Mouse (Mus musculus) heart, embryonic 16.5 days (tissue): ENCODE measurements at regions not wholly inside any gene's neighbourhood (a gene's known extent, or its start where the extent isn't known, plus 50 kb on each side); places are given as distances from the start of the nearest gene placed in this dataset.
A peak's percentile ranks its signal among the peaks of the same experiment; 100 is the strongest.

Experiments used
- ATAC-seq: fragments of 200-750 bp; cut with Nextera tagmentation; replicated peaks from 2 replicates; pipeline ENCODE4 v1.8.0; 2017; ENCODE audit warnings: moderate number of reproducible peaks; ENCODE audit not compliant: insufficient read depth, low FRiP score; ENCODE audit errors: extremely low read depth
- H3K27ac ChIP-seq: fragments of 300-500 bp; sonication (generic); 2 replicates; pipeline ENCODE4 v1.5.1; 2014; ENCODE audit warnings: mild to moderate bottlenecking, low read length, control low read depth, moderate library complexity
- H3K27me3 ChIP-seq: fragments of 300-500 bp; sonication (generic); 2 replicates; pipeline ENCODE4 v1.6.1; 2014; ENCODE audit warnings: low read length, mixed read lengths; ENCODE audit not compliant: control insufficient read depth, insufficient read depth
- H3K36me3 ChIP-seq: fragments of 300-500 bp; sonication (generic); 2 replicates; pipeline ENCODE4 v1.6.1; 2014; ENCODE audit not compliant: control insufficient read depth, insufficient read depth
- H3K4me1 ChIP-seq: fragments of 300-500 bp; sonication (generic); 2 replicates; pipeline ENCODE4 v1.6.1; 2014; ENCODE audit warnings: low read length, mixed read lengths; ENCODE audit not compliant: control insufficient read depth, insufficient read depth
- H3K4me2 ChIP-seq: fragments of 300-500 bp; sonication (generic); 2 replicates; pipeline ENCODE4 v1.6.1; 2014; ENCODE audit warnings: low read depth, mild to moderate bottlenecking, control low read depth, low read length
- H3K4me3 ChIP-seq: fragments of 300-500 bp; sonication (generic); 2 replicates; pipeline ENCODE4 v1.5.1; 2014; ENCODE audit warnings: mild to moderate bottlenecking, control low read depth, low read length
- H3K9ac ChIP-seq: fragments of 300-500 bp; sonication (generic); 2 replicates; pipeline ENCODE4 v1.6.1; 2014; ENCODE audit warnings: low read length, control low read depth
- H3K9me3 ChIP-seq: fragments of 300-500 bp; sonication (generic); replicated peaks from 2 replicates; pipeline ENCODE4 v1.6.1; 2016; ENCODE audit warnings: low read length; ENCODE audit not compliant: control insufficient read depth
- WGBS: fragments of 180-500 bp; shearing (Covaris S2); extraction: QIAGEN DNeasy Blood & Tissue Kit; methylation state at CpG from one replicate; pipeline ENCODE4 v1.1.7; 2014; 5-methylcytosine and 5-hydroxymethylcytosine counted together

DNA sequence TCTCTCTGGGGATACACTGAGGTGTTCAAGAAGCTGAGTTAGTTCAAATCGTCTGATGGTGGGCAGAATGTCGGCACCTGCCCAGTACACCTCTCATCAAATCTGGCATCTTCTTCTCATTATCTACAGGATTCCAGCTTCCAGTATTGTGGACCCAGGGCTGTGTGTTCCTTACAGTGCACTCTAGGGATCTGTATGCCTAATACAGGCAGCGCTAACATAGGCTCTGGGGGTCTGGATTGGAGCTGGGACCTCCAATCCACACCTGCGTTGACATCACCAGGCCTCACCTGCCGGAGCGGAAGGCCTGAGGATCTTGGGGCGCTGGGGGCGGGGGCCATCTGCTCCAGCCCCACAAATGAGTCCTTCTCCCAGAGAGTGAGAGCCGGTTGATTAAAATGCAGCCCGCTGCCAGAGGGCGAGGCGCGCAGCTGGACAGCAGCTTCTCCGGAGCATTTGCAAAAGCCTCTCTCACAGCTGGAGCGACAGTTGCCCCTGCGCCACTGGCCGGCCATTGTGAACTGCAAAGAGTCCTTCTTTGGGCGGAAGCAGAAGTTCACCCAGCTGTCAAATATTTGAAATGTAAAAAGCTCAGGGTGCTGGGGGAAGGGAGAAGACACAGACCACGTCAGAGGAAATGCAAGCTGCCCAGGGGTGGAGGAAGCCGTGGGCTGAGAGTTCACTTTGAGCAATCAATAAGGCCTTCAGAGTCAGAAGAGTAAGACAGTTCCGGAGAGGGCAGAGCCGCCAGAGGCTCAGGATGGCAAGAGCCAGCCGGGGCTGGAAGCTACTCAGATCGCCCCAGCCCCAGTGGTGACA is 347.0 kb downstream of the Rnf144a start:
- Histone ChIP-seq H3K9me3 (no peaks in the 10 kb centered on the region), H3K4me2 (peak overlapping the region; percentile 64), H3K4me1 (peaks cover 7% of the 10 kb centered on the region; the same call in 1 of the 2 replicates), H3K9ac (no peak overlapping the region), H3K27me3 (peaks cover 3% of the 10 kb centered on the region; the same call in 1 of the 2 replicates), H3K36me3 (no peaks in the 10 kb centered on the region), H3K4me3 (peak overlapping the region; percentile 25), H3K27ac (no peak overlapping the region)
- 9% methylated on average over 24 of the region's 24 CpGs for WGBS
- ATAC-seq, result no peak; the same call in 1 of the 2 replicates

DNA sequence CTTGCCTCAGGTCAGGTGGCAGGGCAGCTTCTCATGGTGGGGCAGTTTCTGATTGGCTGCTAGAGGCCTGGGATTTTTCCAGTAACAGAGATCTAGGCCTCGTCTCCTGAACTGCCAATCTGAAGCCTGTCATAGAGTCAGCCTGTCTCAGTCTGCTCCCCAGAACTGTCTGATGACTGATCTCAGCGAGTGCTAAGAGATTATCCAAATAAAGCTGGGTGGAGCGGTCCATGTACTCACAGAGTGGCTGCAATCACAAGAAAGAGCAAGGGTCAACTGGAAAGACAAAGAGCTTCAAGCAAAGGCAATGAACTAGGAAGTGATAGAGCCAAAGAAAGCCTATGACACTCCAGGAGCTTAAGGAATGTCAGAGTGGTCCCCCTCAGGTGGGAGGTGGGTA is 354.7 kb downstream of the Rnf144a start:
- Histone ChIP-seq H3K9me3 (no peaks in the 10 kb centered on the region), H3K36me3 (no peaks in the 10 kb centered on the region), H3K9ac (no peak overlapping the region), H3K4me2 (no peak overlapping the region), H3K4me3 (no peak overlapping the region), H3K27ac (no peak overlapping the region), H3K27me3 (no peaks in the 10 kb centered on the region), H3K4me1 (no peaks in the 10 kb centered on the region)
- 32% methylated on average over 3 of the region's 3 CpGs for WGBS
- no peak for ATAC-seq

DNA sequence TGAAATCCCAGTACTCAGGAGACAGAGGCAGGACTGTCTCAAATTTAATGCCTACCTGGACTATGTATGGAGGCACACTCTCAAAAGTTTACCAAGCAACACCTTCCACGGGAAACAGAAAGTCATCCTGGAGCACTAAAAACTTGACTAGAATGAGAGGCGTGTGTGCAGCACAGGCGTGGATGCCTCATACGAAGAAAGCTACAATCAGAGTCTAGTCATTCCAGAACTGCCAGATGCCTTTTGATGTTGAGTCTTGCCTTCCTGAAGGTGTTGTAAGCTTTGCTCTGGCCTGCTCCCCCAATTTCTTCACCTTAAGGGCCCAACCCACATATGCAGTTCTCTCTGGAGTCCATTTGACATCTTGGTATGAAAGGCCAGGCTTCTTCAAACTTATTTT is 356.0 kb downstream of the Rnf144a start:
- Histone ChIP-seq H3K27ac (no peak overlapping the region), H3K4me1 (no peaks in the 10 kb centered on the region), H3K4me2 (no peak overlapping the region), H3K27me3 (no peaks in the 10 kb centered on the region), H3K9ac (no peak overlapping the region), H3K36me3 (no peaks in the 10 kb centered on the region), H3K4me3 (no peak overlapping the region), H3K9me3 (no peaks in the 10 kb centered on the region)
- ATAC-seq, result no peak
- WGBS, result 88% methylated on average over 4 of the region's 4 CpGs

DNA sequence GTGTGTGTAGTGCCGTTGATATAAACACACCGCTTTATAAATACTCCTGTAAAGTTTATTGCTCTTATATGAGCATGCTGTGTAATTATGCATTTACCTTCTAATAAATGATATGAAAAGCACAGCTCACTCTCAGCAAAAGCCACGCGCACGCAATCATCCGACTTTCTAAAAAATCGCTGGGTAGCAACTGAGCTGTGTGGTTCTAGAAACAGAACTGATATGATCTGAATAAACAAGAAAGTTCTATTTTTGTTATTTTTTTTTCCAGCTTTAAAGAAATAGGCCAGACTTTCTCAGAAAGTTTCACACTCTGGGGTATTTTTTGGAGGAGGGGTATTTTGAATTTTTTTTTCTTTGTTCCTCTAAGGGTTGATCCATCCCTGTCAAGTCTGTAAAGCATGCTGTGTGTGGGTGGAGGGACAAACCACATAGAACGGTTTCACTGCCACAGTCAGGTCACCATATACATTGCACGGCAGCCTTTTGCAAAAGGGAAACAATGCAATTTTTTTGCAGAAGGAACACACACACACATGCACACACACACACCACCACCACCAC is 357.5 kb downstream of the Rnf144a start:
- 80% methylated on average over 9 of the region's 9 CpGs for WGBS
- H3K4me3 ChIP-seq, result no peak overlapping the region
- H3K27ac ChIP-seq, result no peak overlapping the region
- ATAC-seq, result no peak
- H3K9ac ChIP-seq, result no peak overlapping the region
- H3K4me2 ChIP-seq, result no peak overlapping the region
- no peaks in the 10 kb centered on the region for H3K27me3 ChIP-seq
- H3K36me3 ChIP-seq, result no peaks in the 10 kb centered on the region
- H3K9me3 ChIP-seq, result no peaks in the 10 kb centered on the region
- no peaks in the 10 kb centered on the region for H3K4me1 ChIP-seq

DNA sequence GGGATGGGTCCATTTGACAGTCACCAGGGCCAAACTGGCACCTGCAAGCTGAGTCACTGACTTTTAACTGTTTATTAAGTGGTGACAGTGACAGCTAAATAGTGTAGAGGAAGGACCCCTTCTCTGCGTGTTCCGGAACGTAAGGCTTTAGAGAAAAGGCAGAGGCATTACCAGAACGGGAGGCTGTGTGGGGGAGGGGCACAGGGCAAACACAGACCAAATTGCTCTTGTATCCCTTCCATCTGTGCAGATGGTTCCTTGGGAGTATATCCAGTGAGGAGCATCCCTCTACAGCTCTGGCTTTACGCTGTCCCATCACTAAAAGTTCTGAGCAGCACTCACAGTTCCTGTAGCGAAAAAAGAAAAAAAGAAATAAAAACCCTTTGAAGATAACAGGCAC is 368.1 kb downstream of the Rnf144a start:
- Histone ChIP-seq H3K4me2 (no peak overlapping the region), H3K27me3 (no peaks in the 10 kb centered on the region), H3K4me1 (no peaks in the 10 kb centered on the region), H3K9me3 (no peaks in the 10 kb centered on the region), H3K36me3 (no peaks in the 10 kb centered on the region), H3K4me3 (no peak overlapping the region), H3K9ac (no peak overlapping the region), H3K27ac (no peak overlapping the region)
- 81% methylated on average over 6 of the region's 6 CpGs for WGBS
- ATAC-seq, result no peak

- no peaks in the 10 kb centered on the region for H3K4me1 ChIP-seq
- H3K4me2 ChIP-seq, result no peak overlapping the region
- H3K4me3 ChIP-seq, result no peak overlapping the region
- no peaks in the 10 kb centered on the region for H3K9me3 ChIP-seq
- H3K36me3 ChIP-seq, result no peaks in the 10 kb centered on the region
- no peaks in the 10 kb centered on the region for H3K27me3 ChIP-seq
- 90% methylated on average over 1 of the region's 1 CpGs for WGBS
- no peak overlapping the region for H3K27ac ChIP-seq
- no peak for ATAC-seq
- H3K9ac ChIP-seq, result no peak overlapping the region
Measured at GRCm38 (mm10) chr12:26045321-26045720, 369.7 kb downstream of the Rnf144a start.

DNA sequence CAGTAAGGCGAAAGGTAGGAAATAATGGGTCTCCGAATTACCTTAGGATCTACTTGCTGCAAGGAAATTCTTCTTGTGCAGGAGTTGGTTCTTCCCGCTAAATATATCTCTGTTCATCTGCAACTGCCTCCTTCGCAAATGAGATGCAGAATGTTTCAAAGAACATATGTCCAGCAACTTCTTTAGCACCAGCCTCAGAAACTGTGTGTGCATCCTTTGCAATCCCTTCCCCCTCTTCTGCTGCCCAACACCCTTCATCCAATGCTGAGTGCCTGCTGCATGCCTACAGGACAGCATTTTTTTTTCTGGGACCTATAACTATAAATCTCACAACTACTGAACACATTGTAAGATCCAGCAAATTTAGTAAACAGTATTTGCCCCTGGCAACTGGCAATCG is 402.1 kb downstream of the Rnf144a start:
- Histone ChIP-seq H3K9ac (no peak overlapping the region), H3K4me2 (no peak overlapping the region), H3K36me3 (no peaks in the 10 kb centered on the region), H3K9me3 (no peaks in the 10 kb centered on the region), H3K27ac (no peak overlapping the region), H3K4me1 (0 out of 2 replicates have a peak, but pooled peaks cover 2% of the 10 kb centered on the region), H3K27me3 (no peaks in the 10 kb centered on the region), H3K4me3 (no peak overlapping the region)
- no peak for ATAC-seq
- 70% methylated on average over 5 of the region's 5 CpGs for WGBS

DNA sequence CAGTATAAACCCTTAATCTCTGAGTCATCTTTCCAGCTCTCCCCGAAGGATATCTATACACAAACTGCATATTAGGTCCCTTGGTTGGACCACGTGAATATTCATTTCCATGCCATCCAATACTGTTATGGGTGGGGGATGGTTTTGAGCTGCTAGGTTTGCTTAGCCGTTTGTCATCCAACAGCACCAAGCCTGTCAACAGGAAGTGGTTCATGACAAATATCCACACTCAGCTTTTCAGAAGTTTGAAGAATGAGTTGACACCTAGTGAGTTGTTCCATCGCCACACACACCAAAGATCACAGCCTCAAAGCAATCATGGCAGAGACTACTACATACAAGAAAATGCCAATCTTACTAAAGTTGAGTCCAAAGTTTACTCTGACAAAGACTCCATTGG is 421.0 kb downstream of the Rnf144a start:
- no peak overlapping the region for H3K9ac ChIP-seq
- no peak overlapping the region for H3K27ac ChIP-seq
- H3K9me3 ChIP-seq, result peaks cover under 1% of the 10 kb centered on the region
- H3K36me3 ChIP-seq, result no peaks in the 10 kb centered on the region
- 73% methylated on average over 4 of the region's 4 CpGs for WGBS
- no peaks in the 10 kb centered on the region for H3K27me3 ChIP-seq
- no peak overlapping the region for H3K4me2 ChIP-seq
- no peak overlapping the region for H3K4me3 ChIP-seq
- no peaks in the 10 kb centered on the region for H3K4me1 ChIP-seq
- no peak for ATAC-seq

DNA sequence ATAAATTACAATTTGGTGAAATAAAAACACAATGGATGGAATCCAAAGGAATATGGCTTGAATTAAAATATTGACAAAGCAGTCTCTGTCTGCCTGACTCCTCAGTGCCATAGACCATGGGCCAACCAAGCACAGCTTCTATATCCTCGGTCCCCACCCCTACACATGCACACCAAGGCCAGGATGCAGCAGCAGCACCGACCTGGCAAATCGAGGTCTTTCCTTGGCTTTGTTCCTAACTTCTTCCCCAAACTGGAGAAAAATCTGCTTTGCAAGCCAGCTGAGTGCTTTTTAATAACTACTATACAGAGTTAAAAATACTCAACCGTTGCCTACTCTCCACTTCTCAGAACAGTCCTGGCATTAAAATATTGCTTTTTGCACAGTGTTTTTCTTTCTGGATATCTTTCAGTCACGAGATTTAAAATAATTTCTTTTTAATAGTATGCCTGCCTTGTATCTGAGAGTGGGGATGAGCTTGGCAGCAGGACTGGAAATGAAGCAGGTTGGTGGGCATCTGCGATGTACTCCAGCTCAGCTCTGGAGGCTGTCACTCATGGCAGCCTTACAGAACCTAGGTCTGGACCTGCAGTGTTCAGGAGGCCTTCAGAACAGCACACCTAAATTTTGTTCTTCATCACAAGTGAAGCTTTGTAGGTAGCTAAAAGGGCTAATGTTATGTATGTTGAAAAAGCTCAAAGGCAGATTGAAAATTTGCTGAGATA is 423.1 kb downstream of the Rnf144a start:
- Histone ChIP-seq H3K4me2 (no peak overlapping the region), H3K27me3 (no peaks in the 10 kb centered on the region), H3K9ac (no peak overlapping the region), H3K4me1 (no peaks in the 10 kb centered on the region), H3K9me3 (peaks cover 4% of the 10 kb centered on the region), H3K4me3 (no peak overlapping the region), H3K27ac (no peak overlapping the region), H3K36me3 (no peaks in the 10 kb centered on the region)
- WGBS, result 69% methylated on average over 6 of the region's 6 CpGs
- ATAC-seq, result no peak
